Mouse (Mus musculus) G1E (cell line): ENCODE results near the gene Dnajb5.

Source experiments
- CTCF ChIP-seq: IDR thresholded peaks from 2 replicates; pipeline ENCODE4 v1.5.1; 2012; ENCODE audit warnings: low read depth, low read length, inconsistent platforms, mixed read lengths
- GATA1 ChIP-seq: IDR thresholded peaks from 2 replicates; pipeline ENCODE4 v1.6.1; 2012; ENCODE audit warnings: borderline replicate concordance, low read length, inconsistent platforms, mixed read lengths
- POLR2AphosphoS5 ChIP-seq: IDR thresholded peaks from 2 replicates; pipeline ENCODE4 v1.6.1; 2012; ENCODE audit warnings: low read depth, low read length, inconsistent platforms; ENCODE audit not compliant: insufficient replicate concordance

DNA sequence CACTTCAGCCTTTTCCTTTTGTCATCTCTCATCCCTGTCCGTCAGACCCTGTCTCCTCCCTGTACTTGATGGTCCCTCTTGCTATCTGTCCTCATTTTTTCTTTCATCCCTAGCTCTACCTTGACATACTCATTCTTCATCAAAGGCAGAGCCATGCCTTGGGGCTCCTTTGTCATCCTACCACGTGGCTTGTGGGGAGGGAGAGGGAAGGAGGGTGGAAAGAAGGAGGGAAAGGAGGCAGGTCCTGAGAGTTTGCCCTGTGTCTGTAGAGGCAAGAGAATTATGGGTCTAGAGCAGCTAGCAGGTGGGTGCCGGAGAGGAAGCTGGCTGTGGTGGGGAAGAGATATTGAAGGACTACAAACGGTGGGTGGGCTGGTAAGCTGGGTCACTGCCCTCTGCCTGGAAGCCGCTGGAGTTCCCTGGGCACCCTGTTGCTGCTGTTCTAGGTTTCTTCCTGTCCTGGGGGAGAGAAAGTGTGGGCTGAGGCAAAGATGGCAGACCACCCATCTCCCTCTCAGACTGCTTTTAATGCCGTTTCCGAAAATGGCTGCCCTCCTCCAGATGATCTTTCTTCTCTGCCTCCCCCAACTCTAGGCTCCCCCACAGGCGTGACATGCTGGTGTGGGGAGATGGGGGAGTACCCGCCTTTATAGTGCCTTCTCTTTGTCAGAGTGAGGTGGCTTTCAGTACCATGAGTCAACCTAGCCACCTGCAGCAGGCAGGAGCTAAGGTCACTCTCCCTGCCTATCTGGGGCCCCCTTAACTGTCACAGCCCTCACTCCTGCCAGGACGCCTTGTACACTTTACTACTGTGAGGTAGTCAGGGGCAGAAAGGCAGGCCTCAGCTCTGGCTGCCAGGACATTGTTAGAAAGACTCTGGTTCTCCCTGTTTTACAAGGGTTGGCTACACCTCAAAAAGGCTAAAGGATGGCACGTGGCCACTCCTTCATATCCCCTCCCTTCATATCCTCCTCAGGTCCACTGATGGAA, 1.9 kb downstream of the Dnajb5 start:
- TF ChIP-seq POLR2AphosphoS5, result no peak
- TF ChIP-seq CTCF, result no peak
- TF ChIP-seq GATA1, result no peak
